Mouse (Mus musculus) heart, adult 8-10 months (tissue): ENCODE results near the gene Aplp1. TPM values are rescaled to one million over a fixed set of nuclear protein-coding genes. Genes with fewer than 3 reads are reported as not detected.

ENCODE experiments used
- DNase-seq: peaks from one replicate; pipeline ENCODE4 v3.0.0; 2022; ENCODE audit warnings: low spot score
- total RNA-seq, 4 experiments: library from RNA; stranded (reverse); gene quantifications; 2 replicates each; pipeline ENCODE4 v1.2.4; 2022

Aplp1 gene
- total RNA-seq, 4 experiments from 2014 or later, result 3.2 to 4.2 (median 3.6) TPM

DNA sequence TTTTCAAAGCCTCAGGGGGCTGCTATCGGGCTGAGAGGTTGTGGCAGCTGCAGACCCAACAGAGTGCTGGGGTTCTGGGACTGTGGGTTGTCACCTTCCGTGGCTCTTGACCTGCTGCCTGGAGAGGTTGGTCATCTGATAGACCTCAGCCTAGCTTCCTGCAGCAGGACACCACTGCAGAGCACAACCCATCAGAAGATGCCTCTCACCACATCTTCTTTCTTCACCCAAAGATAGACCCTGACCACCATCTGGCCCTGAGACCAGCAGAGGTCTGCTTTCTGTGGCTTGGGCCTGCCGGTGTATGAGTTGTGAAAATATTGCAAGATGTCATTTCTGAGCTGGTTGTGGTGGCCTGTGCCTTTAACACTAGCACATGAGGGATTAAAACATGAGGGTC, 34.3 kb downstream of the Aplp1 start:
- DNase-seq, result no peak

- no peak for DNase-seq
Observed at GRCm38 (mm10) chr7:30409789-30410188, 35.5 kb downstream of the Aplp1 start.

- no peak for DNase-seq
Observed at GRCm38 (mm10) chr7:30408639-30409038, 36.7 kb downstream of the Aplp1 start.

GRCm38 (mm10) chr7:30402343-30402742, 43.0 kb downstream of the Aplp1 start:
- no peak for DNase-seq

DNA sequence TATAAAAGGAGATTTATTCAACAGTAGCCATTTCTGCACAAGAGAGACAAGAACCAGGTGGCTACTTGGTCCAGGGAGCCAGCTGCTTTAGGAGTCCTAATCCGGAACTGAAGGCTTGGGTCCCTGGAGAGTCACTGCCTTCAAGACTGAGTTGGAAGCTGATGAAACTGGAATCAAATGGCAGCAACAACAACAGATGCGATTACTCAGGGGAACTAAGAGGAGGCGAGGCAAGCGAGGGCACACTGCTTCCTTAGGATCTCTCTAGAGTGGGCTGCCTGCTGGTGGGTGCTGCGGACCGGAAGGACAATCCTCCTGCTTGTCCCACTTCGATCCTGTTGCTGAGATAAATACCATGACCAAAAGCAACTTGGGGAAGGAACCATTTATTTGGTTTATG, 45.7 kb downstream of the Aplp1 start:
- no peak for DNase-seq

GRCm38 (mm10) chr7:30394871-30395270, 50.5 kb downstream of the Aplp1 start:
- no peak for DNase-seq

GRCm38 (mm10) chr7:30394379-30394778, 51.0 kb downstream of the Aplp1 start:
- peak; percentile 38 for DNase-seq

DNA sequence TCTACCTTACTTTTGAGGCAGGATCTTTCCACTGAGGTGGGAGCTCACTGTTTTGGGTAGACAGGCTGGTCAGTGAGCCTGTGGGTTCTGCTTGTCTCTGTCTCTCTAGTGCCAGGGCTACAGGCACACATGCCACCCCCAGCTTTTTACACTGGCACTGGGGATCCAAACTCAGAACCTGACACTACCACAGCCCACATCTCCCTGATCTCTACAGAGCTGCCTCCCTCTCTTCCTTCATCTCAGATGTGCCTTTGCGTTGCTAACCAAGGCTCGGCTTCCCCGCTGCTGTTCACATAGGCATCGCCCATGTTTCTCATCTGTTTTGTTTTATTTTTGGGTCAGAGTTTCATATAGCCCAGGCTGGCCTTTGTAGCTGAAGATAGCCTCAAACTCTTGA, 51.7 kb downstream of the Aplp1 start:
- no peak for DNase-seq

GRCm38 (mm10) chr7:30392746-30393520, 52.4 kb downstream of the Aplp1 start:
- no peak for DNase-seq

Other genes starting within 250 kb of the Aplp1 start
- gene Capns1, start 246.7 kb downstream of the Aplp1 start, total RNA-seq, result 100 to 1,000 TPM; 287 to 304 (median 297) TPM
- 10 to 100 TPM; 54.0 to 70.5 (median 64.9) TPM for gene Polr2i, start 213.6 kb downstream of the Aplp1 start, total RNA-seq
- gene Tbcb, start 213.3 kb downstream of the Aplp1 start, total RNA-seq, result 10 to 100 TPM; 51.2 to 62.4 (median 57.6) TPM
- not detected for gene Ovol3, start 209.8 kb downstream of the Aplp1 start, total RNA-seq
- under 1 TPM in 1 of 4 experiments, not detected in 3; 0.44 TPM for gene Thap8, start 165.4 kb downstream of the Aplp1 start, total RNA-seq
- gene Wdr62, start 165.1 kb downstream of the Aplp1 start, total RNA-seq, result 1 to 10 TPM in 1 of 4 experiments, under 1 TPM in 3; 0.41 to 1.5 (median 0.84) TPM
- 1 to 10 TPM; 4.7 to 8.7 (median 7.4) TPM for gene Clip3, start 153.8 kb downstream of the Aplp1 start, total RNA-seq
- gene Alkbh6, start 136.8 kb downstream of the Aplp1 start, total RNA-seq, result 10 to 100 TPM; 28.6 to 34.0 (median 32.5) TPM
- gene Syne4, start 130.7 kb downstream of the Aplp1 start, total RNA-seq, result 1 to 10 TPM in 1 of 4 experiments, under 1 TPM in 3; 0.46 to 1.9 (median 0.76) TPM
- 1 to 10 TPM in 1 of 4 experiments, under 1 TPM in 3; 0.62 to 1.2 (median 0.79) TPM for gene E130208F15Rik, start 123.8 kb downstream of the Aplp1 start, total RNA-seq
- 10 to 100 TPM; 14.0 to 16.2 (median 15.1) TPM for gene Sdhaf1, start 121.6 kb downstream of the Aplp1 start, total RNA-seq
- gene Lrfn3, start 82.8 kb downstream of the Aplp1 start, total RNA-seq, result 1 to 10 TPM; 1.3 to 2.4 (median 1.6) TPM
- gene Tyrobp, start 31.8 kb downstream of the Aplp1 start, total RNA-seq, result 10 to 100 TPM; 13.5 to 26.2 (median 16.5) TPM
- not detected for gene Hcst, start 25.7 kb downstream of the Aplp1 start, total RNA-seq
- under 1 TPM in 3 of 4 experiments, not detected in 1; 0.12 to 0.46 (median 0.28) TPM for gene Nfkbid, start 23.8 kb downstream of the Aplp1 start, total RNA-seq
- gene Kirrel2, start 12.2 kb upstream of the Aplp1 start, total RNA-seq, result not detected
- not detected for gene Nphs1, start 12.8 kb upstream of the Aplp1 start, total RNA-seq
- not detected for gene Prodh2, start 48.1 kb upstream of the Aplp1 start, total RNA-seq
- under 1 TPM; 0.32 to 0.60 (median 0.36) TPM for gene Arhgap33, start 89.5 kb upstream of the Aplp1 start, total RNA-seq
- 1,000 to 10,000 TPM in 1 of 4 experiments, 100 to 1,000 TPM in 3; 852 to 1,087 (median 985) TPM for gene Hspb6, start 106.6 kb upstream of the Aplp1 start, total RNA-seq
- 1 to 10 TPM; 3.1 to 4.5 (median 3.9) TPM for gene Proser3, start 106.8 kb upstream of the Aplp1 start, total RNA-seq
- gene Lin37, start 114.3 kb upstream of the Aplp1 start, total RNA-seq, result 10 to 100 TPM; 13.5 to 21.0 (median 14.6) TPM
- 10 to 100 TPM; 62.1 to 70.3 (median 67.2) TPM for gene U2af1l4, start 117.8 kb upstream of the Aplp1 start, total RNA-seq
- gene Gm49396, start 117.8 kb upstream of the Aplp1 start, total RNA-seq, result 1 to 10 TPM in 2 of 4 experiments, under 1 TPM in 2; 0.80 to 1.6 (median 1.2) TPM
- 10 to 100 TPM; 82.2 to 90.7 (median 88.5) TPM for gene Psenen, start 118.1 kb upstream of the Aplp1 start, total RNA-seq
- 1 to 10 TPM in 3 of 4 experiments, not detected in 1; 1.1 to 1.4 (median 1.1) TPM for gene Igflr1, start 119.9 kb upstream of the Aplp1 start, total RNA-seq
- gene Kmt2b, start 143.2 kb upstream of the Aplp1 start, total RNA-seq, result 10 to 100 TPM; 14.2 to 19.6 (median 16.2) TPM
- not detected for gene Zbtb32, start 153.4 kb upstream of the Aplp1 start, total RNA-seq
- under 1 TPM in 1 of 4 experiments, not detected in 3; 0.19 TPM for gene Upk1a, start 167.3 kb upstream of the Aplp1 start, total RNA-seq
- gene Cox6b1, start 180.6 kb upstream of the Aplp1 start, total RNA-seq, result 1,000 to 10,000 TPM; 4,392 to 5,023 (median 4,762) TPM
- gene Etv2, start 190.3 kb upstream of the Aplp1 start, total RNA-seq, result not detected
- 10 to 100 TPM; 43.9 to 49.9 (median 44.7) TPM for gene Rbm42, start 204.8 kb upstream of the Aplp1 start, total RNA-seq
- 1 to 10 TPM; 3.0 to 7.4 (median 6.0) TPM for gene Haus5, start 219.5 kb upstream of the Aplp1 start, total RNA-seq
- under 1 TPM in 1 of 4 experiments, not detected in 3; 0.40 TPM for gene Pmis2, start 226.1 kb upstream of the Aplp1 start, total RNA-seq